Mouse (Mus musculus): ENCODE data around the gene Gm10912. TPM values are rescaled to one million over a fixed set of nuclear protein-coding genes. Genes with fewer than 3 reads are reported as not detected.
"Not testable (repeated sequence)": the region's sequence is repeated elsewhere in the genome, so short reads cannot be mapped to it uniquely, and the experiment has no call there.

The Gm10912 gene
- total RNA-seq (2021) = under 1 TPM in 1 of 2 experiments, not detected in 1; 0.34 TPM
- long read RNA-seq = 0 reads

DNA sequence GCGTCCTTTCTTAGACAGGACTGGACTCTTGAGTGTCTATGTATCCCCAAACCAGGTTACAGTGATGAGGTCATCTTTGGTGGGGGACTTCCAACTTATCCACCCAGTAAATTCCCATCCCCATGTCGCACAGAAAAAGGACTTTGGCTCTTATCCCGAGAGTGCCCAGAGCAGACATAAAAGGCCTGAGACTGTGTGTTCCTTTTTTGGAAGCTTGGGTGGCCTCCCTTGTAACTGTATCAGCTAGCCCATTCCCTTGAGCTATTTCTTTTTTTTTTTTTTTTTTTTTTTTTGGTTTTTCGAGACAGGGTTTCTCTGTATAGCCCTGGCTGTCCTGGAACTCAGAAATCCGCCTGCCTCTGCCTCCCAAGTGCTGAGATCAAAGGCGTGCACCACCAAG is at the start of gene Gm10912:
Gene Gm10912, plus strand, starts transcription at position 301 of the 400 bp plus-strand sequence.
- DNase-seq (ENCODE audit: low spot score in 2 of 2) = not testable (repeated sequence)

DNA sequence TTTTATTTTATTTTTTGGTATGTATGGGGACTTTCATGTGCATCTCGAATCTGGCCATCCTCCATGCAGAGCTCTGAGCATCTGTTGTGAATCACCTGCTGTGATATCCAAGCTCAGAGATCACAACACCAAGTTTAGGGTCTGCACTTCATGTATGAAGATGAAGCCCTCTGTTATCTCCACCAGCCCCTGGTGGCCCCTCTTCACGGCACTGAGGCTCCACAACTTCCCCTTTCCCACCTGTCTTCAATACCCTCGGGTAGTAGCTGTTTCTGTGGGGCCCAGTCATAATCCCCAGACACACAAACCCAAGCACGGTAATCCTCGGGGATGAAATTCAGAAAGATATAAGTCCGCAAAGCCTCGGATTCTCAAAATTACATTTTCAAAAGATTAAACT is 42.5 kb upstream of the Gm10912 start:
- DNase-seq (ENCODE audit: low spot score in 2 of 2) = no peak

DNA sequence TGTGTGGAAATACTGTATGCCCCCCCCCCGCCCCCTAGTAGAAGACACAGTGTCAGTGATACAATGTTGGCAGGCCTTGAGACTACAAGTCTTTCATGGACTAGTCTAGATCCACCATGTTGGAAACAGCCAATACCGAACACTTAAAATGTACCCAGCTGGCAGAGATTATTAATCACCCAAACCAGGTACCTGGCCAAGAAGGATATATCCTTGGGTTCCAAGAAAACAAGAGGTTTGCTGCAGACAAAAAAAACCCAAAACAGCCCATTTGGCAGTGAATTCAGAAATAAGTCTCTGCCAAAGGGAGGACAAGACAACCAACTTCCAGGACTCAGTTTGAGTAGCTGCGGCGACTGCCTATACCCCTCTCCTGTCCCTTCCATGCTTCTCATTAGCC is 41.0 kb upstream of the Gm10912 start:
- DNase-seq (ENCODE audit: low spot score in 2 of 2) = no peak

DNA sequence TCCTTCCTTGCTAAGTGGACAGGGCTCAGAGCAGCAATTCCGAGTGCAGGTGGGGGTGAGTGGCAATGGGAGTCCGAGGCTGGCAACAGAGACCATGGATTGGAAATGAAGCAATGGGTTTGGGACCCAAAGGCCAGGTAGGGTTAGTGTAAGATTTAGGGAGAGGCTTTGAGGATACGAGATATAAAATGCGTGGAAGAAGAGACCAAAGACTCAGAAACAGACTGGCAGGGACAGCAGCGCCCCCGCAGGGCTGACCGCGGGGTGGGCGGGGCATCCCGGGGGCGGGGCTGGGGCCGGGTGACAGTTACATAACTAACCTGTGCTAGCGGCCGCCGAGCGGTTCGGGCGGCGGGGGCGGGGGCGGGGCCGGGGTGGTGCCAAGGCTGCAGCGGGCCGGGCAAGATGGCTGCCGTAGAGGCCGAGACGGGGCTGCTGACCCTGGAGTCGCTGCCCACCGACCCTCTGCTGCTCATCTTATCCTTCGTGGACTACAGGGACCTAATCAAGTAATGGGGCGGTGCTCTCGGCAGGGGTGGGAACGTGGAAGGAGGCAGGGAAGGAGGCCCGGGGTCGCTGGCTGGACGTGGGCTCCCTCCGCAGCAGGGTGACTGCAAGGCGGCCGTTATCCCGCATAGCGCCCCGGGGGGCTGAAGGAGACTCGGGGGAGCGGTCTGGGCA is 38.0 kb upstream of the Gm10912 start, which contains the start of gene Fbxo3:
Gene Fbxo3, plus strand, starts transcription at position 264 of the 681 bp plus-strand sequence.
- DNase-seq (ENCODE audit: low spot score in 2 of 2) = peak; percentile 65 to 80

DNA sequence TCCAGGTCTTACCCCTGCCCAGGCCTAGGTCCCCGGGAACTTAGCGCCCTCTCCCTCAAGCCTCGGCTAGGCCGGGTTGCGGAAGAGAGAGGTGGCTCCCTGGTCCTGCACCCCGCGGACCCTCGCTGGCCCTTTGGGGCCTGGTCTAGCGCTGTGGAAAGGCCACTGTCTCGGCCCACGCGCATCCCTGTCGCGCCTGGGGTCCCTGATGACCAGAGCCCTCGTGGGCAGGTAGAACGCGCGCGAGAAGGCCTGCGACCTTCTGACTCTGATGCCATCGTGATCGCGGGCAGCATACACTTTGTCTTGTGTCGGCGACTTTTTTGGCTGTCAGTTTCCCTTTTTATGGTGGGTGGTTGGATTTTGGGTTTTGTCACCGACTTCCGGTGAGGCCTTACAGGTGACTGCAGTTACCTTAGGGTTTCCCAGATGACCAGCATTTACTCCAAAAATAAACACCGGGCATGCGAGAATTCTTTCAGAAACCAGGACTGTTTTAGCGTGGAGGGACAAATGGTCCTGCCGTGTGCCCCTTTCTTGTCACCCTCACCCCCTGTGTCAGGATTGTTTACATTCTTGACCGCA is 37.4 kb upstream of the Gm10912 start, which contains the start of gene 4931422A03Rik:
Gene 4931422A03Rik, minus strand, starts transcription at position 223 of the 585 bp plus-strand sequence.
- DNase-seq (ENCODE audit: low spot score in 2 of 2) = no peak

DNA sequence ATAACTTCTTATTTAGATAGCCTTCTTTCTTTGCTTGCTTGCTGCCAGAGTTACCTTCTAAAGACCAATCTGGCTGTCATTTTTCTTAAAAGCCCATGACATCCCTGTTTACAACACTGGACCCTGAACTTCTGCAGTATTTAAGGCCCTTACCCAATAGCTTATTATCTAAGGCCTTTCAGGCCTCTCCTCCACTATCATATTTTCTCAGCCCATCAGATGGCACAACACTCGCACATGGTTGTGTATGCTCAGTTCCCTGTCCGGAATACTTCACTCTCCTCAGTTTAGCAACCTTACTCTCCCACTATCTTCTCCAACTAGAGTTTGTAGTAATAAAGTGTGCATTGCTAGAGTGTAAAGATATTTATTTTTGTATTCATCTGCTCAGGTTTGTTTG is 36.6 kb upstream of the Gm10912 start:
- no peak for DNase-seq (ENCODE audit: low spot score in 2 of 2)

DNA sequence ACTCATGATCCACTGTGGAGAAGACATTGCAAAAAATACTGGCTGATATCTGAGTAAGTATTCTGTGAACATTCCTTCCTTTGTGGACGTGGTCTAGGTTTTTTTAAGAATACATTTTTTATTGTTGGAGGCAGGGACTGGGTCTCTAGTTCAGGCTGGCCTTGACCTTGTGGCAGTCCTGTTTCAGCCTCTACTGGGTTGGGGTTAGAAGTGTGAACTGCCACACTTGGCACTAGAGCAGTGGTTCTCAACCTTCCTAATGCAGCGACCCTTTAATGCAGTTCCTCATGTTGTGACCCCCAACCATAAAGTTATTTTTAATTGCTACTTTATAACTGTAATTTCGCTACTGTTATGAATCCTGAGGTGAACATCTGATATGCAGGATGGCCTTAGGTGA is 35.2 kb upstream of the Gm10912 start:
- DNase-seq (ENCODE audit: low spot score in 2 of 2) = no peak

DNA sequence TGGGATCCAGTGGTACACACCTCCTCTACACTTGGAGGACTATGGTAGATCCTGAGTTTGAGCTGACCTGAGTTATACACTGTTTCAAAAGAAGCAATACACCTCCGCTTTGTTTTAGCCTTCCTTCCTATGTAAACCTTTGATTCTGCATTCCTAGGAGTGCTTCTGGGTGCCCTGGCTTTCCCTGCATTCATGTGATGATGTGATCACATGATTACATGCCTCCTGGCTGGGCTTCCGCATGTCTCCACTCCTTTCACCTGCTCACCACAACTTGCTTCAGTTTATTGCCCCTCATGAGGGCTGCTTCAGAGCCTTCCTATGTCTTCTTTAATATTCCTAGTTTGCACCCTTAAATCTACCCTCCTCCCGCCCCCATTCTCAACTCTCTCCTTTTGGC is 33.6 kb upstream of the Gm10912 start:
- DNase-seq (ENCODE audit: low spot score in 2 of 2) = no peak

DNA sequence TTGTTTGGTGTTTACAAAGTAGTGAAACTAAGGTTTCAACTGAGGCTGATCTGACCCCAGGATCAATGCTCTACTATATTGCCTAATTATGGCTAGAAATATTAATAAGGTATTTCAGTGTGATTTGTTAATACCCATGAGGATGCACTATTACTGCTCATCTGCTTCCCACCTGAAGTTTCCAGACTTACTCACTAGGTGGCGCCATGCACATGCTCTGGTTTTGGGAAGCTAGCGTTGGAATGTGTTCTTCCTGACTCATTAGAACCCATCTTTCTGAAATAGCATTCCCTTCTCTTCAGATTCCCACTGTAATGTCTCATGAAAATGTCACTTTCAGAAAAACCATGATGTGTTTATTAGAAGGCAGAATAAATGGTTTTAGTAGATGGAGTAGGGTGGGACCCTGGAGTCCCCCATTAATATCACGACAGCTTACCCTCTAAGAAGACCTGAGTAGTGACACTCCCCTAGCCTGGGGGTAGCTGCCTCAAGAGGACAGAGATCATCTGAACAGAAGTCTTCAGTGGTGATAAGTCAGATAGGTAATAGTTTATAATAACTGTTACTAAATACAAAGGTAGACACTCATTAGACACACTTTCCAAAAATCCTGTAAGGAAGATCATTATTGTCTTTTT is 30.7 kb upstream of the Gm10912 start:
- DNase-seq (ENCODE audit: low spot score in 2 of 2) = peak; percentile 76 to 79

DNA sequence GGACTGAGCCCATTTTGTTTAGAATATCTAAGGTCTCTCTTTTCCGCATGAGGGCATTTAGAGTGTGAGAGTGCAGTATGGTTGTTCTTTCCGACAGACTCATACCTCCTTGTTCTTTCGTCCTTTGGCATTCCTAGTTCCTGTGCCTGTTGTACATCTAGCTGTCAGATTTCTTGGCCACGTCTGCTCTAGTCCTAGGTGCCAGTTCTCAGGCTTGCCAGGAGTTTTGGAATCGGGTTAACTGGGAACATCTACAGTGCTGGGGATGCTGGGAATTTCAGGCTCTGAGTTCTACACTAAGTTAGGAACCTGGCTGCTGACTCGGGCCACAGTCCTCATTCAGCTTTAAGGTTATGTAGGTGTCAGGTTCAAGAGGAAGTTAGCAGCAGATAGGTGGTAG is 30.0 kb upstream of the Gm10912 start:
- no peak for DNase-seq (ENCODE audit: low spot score in 2 of 2)

DNA sequence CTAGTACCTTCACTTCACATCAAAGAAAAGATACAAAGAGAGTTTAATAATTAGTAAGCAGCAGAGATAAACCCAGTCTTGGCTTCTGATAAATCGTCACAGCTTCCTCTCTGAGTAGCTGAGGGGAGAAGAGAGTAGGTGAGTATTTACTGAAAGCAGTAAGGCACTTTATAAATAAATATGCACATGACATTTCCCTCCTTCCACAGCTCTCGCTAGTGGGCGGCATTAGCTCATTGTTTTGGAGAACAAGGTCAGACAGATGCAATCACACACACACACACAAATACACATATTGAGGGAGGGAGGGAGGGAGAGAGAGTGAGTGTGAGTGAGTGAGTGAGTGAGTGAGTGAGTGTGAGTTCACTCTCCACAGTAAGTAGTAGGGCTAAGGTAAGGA is 29.3 kb upstream of the Gm10912 start:
- DNase-seq (ENCODE audit: low spot score in 2 of 2) = no peak

DNA sequence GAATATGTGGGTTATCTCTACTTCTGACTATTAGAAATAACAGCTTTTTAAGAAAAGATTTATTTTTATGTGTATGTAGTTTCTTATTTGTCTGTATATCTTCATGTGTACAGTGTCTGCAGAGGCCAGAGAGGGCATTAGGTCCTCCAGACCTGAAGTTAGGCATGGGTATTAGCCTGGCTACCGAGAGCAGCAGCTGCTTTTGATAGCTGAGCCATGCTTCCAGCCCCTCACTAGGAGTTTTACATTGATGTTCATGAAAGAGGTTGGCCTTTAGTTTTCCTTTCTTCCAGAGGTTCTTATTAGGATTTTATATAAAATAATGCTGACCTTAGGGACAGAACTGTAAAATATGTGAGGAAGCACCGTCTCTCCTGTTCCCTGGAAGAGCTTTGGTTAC is 27.4 kb upstream of the Gm10912 start:
- no peak for DNase-seq (ENCODE audit: low spot score in 2 of 2)

DNA sequence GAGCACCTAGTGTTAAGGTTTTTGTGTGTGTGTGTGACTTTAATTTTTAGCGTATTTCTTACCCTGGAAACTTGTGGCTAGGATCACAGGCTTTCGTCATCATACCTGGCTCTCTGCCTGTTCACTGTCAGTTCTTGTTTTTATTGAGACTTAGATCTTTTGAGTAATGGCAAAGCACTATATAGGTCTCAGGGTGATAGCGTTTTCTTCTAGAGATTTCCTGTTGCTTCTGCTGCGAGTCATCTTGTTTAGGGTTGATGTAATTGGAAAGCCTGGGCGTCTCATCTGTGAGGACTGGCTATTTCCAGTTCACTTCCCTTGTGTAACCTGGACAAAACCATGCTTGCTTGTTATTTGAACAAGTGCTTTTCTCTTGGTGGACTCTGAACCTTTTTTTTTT is 24.0 kb upstream of the Gm10912 start:
- no peak for DNase-seq (ENCODE audit: low spot score in 2 of 2)

DNA sequence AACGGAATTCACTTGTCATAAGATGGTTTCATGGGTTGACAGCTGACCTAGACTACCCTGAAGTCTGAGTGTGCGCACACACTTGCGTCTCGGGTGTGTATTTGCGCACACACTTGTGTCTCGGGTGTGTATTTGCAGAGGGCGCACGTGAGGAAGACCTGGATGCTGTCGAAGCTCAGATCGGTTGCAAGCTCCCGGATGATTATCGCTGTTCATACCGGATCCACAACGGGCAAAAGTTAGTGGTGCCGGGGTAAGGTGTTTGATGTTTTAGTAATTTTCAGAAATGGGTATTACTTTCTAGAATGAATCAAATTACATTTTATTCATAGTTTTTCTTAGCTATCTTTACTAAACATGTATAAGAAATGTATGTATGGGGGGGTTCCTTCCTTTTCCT is 22.9 kb upstream of the Gm10912 start:
- DNase-seq (ENCODE audit: low spot score in 2 of 2) = no peak

DNA sequence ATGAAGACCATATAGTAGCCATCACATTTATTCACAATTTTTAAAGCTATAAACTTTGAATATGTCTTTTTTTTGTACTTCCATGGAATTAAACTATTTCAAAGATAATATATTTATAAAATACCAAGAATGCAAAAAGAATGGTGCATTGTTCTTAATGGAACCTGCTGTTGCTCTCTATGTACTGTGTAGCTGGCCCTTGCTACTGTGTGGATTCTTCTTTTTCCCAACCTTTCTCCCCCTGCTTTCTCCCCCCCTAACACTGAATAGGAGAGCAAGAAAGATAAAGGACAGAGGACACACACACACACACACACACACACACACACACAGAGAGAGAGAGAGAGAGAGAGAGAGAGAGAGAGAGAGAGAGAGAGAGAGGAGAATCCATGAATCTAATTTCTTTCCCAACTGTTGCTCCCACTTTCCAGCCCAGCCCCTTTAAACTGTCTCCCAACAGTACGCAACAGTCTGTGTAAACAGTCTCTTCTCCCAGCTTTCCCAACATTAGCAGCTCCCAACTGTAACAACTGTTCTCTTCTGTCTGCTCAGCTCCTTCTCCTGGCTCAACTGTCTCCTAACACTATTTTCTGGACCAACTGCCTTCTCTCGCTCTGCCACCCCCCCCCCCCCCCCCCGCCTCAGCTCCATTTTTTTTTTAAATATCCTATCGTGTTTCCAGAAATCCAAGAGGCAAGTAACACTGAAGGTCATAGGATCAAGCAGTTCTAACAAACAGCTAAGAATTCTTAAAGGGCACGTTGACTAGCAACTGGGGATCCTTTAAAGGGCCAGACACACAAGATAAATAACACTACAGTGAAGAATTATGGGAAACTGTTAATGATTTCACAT is 21.8 kb upstream of the Gm10912 start:
- no peak for DNase-seq (ENCODE audit: low spot score in 2 of 2)

DNA sequence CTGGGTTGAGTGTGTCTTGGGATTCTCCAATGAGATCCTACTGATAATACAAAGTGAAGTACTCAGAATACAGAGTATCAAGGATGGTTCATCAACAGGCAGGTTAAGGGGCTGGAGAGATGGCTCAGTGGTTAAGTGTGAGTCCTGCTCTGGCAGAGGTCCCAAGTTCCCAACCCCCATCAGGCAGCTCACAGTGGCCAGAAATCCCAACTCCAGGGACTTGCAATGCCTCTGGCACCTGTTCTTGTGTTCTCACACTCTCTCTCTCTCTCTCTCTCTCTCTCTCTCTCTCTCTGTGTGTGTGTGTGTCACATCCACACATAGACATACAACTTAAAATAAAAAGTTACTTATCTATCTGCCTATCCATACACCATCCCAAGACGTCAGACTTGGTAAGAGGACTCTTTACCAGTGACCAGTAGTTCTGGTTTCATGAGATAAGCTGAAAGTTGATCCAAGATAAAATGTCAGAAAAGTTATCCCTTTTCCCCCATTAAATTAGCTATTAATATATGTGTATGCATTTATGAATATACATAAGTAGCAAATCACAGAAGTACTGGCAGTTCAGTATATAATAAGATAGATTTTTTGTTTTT is 21.0 kb upstream of the Gm10912 start:
- DNase-seq (ENCODE audit: low spot score in 2 of 2) = no peak

DNA sequence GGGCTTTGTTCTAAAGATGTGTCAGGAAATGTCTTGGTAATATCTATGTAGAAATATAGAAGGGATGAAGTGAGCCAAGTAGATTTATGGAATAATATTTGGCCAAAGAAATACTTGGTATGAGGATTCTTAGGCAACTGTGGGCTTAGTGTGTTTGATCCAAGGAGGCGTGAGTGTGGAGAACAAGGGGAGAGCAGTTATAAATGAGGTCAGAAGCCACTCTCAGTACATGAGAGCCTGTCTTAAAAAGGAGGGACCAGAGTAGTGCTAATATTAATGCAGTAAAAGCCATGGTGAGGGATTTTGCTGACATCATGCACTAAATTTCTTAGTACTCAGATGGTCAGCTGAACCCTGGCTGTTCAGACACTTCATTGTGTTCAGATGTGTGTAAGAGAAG is 7.2 kb upstream of the Gm10912 start:
- no peak for DNase-seq (ENCODE audit: low spot score in 2 of 2)

DNA sequence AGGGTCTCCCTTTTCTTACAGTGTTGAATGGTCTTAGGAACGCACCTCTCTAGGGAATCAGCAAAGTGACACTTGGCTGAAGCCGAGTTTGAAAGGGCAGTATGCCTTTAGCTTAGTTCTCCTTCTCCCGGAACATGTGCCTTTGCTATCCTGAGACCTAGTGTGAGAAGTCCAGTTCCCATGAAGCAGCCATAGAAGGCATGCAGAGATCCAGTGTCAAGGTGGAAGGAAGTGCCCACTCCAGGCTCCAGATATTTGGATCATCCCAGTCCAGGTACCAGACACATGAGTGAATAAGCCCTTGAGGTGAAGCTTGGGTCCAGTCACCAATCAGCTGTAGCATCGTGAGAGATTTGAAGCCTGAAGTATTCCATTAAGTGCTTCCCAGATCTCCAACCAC is 6.7 kb upstream of the Gm10912 start:
- DNase-seq (ENCODE audit: low spot score in 2 of 2) = no peak

DNA sequence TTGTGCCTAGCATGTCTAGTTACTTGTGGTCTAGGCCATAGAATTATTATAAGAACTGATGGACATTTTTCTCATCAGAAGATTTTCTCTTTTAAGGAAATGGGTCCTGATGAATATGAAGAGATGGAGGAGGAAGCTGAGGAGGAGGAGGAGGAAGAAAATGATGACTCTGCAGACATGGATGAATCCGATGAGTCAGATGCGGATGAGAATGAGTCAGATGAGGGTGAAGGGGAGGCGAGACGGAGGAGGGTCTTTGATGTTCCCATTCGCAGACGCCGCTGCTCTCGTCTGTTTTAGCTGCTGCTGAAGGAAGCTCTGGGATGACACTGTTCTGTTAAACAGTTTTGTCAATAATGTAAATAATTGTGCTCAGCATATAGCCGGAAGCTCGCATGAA is 5.8 kb upstream of the Gm10912 start:
- no peak for DNase-seq (ENCODE audit: low spot score in 2 of 2)

DNA sequence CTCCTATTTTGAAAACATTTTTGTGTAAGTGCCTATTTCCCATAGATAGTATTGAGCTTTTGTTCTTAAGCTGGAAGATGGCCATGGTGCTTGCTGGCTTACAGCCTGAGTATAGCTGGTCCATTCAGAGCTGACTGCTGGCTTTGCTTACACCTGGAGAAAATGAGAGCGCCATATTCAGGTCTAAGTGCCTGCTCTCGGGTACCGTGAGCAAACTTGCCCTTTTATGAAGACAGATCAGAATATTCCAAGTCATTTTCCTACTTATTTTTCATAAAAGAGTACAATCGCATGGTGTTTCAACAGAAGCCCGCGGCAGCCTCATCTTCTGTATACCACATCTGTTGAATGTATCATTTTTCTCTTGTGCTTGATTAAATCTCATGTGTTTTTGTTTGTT is 4.6 kb upstream of the Gm10912 start:
- DNase-seq (ENCODE audit: low spot score in 2 of 2) = no peak

DNA sequence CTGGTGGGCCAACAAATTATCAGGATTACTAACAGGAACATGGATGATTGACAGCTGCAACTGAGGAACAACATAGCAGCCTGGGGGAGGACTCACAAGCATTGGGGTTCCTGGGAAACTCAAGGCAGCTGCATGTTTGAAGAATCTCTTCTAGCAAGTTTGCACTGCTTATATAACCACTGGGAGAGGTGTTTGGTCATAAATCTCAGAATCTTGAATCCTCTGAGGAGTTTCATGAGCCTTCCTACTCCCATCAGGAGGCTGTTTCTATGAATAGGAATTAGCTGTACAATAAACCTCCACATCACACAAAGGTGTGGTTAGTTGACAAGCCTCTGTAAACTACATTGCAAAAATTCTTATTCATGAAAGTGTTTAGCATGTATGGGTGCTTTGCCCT is 3.0 kb upstream of the Gm10912 start:
- DNase-seq (ENCODE audit: low spot score in 2 of 2) = no peak

All from layer of hippocampus, postnatal 10 days (tissue).